Mouse (Mus musculus) kidney, adult 2 months (tissue): ENCODE measurements around the gene Gm16253.

ENCODE experiments used
- CTCF ChIP-seq: fragments of 200-500 bp; conservative IDR thresholded peaks from 2 replicates; pipeline ENCODE4 v1.5.1; 2011; ENCODE audit warnings: low read depth, mild to moderate bottlenecking, control low read depth, low read length, moderate library complexity, mixed read lengths; ENCODE audit not compliant: insufficient read depth, insufficient read length
- POLR2A ChIP-seq: fragments of 200-500 bp; IDR thresholded peaks from one replicate; pipeline ENCODE4 v1.6.1; 2011; ENCODE audit warnings: low read depth, low read length, control low read depth

DNA sequence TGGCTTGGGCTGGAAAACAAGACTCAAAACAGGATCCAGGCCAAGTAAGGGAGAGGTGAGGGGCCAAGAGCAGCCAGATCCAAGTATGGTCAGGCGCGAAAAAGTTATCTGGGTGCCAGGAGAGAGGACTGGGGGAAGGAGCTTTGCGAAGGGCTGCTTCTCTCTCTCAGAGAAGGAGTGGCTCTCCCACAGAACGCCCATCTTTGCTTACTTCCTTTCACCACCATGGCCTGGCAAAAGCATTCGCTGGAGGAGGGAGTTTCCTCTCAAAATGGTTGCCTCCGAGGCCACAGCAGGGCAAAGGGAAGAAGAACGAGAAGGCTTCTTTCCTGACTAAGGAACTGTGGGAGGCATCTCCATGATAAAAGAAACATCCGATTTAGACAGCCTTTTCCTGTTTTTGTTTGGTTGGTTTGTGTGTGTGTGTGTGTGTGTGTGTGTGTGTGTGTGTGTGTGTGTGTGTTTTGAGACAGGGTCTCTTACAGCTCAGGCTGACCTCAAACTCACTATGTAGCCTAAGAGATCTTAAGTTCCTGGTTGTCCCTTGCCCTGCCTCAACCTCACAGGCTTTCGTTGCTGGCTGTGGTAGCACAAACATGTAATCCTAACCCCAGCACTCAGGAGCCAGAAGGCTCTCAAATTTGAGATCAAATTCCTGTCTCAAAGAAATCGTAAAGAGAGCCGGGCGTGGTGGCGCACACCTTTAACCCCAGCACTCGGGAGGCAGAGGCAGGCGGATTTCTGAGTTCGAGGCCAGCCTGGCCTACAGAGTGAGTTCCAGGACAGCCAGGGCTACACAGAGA, 4.7 kb upstream of the Gm16253 start:
- no peak for TF ChIP-seq CTCF
- no peak for TF ChIP-seq POLR2A
